Mouse (Mus musculus): Measurements from ENCODE around the gene Klhdc10.

Klhdc10 gene

DNA sequence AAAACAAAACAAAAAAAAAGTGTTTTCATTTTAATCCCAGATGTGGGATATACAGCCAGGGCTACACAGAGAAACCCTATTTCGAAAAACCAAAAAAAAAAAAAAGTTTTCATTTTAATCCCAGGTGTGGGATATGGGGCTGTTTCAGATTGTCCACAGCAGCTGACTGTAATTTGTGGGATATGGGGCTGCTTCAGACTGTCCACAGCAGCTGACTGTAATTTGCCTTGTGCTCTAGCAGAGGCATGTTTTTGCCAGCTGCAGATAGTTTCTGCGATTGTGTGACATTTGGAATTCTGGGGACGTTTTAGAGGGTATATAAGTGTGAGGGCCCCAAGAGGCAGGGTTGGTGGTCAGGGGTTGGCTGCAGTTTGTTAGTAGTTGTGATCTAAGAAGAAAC lies 70.0 kb downstream of the Klhdc10 start:
- no peak for DNase-seq

DNA sequence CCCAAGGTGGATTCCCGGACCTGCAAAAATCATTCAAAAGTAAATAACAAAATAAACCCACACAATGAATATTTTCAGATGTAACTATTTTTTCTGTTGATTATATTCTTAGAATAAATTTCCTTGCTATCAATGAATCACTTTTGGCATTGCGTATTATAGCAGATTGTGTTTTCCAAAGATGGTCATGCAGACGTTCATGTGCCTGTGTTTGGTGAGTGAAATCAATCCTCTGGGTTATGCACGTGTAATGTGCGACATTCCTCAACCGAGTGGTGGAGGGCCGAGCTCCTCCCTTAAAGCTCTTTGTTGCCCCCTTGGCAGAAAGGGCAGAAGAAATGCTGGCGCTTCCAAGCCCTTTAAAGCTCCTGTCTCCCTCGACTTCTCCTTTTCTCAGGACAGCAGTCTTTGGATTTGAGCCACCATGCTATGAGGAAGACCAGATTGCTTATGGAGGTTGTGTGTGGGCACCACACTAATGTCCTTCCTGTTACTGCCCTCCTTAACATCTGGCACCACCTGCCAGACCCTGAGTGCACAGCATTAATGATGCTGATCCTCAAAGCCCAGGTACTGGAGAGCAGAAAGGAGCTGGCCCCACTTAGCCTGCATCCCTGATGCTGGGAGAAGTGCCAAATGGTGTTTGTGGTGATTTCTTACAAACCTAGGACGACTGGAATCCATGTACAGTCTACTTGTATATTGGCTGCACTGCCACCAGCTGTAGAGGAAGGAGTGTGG lies 74.5 kb downstream of the Klhdc10 start:
- DNase-seq, result no peak

DNA sequence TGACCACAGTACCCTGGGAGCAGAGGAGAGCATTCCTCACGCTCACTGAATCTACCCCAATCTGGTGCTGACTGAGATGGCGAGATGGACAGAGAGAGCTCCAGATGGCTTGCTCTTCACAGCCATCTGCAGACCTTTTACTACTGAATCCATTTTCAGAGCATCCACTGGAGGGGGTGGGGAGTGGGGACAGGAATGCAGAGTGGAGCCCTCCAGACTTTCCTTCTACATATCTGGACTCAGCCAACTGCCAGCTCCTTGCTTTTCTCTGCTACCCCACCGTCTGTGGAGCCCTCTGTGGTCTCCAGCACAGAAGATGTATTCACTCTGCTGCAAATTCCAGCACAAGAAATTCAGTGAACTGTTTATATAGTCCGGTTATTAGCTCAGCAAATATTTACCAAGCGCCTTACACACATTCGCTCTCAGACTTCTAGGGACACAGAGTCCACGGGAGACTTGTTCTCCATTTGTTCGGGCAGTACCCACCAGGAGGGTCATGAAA lies 75.6 kb downstream of the Klhdc10 start:
- peak; percentile 86 for DNase-seq

DNA sequence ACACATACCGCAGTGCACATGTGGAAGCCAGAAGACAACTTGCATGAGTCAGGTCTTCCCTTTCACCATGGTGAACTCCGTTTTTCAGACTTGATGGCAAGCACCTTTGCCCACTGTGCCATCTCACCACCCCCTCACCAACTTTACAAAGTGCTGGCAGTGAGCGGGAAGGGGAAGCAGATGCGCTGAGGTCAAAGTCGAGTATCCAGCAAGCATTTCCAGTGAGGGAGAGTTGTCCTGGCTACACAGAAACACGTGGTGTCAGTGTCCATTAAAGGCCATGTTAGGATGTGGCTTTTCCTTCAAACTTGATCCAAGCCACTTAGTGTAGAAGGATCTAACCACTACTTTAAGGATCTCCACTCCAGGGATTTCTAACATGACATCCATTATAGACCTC lies 76.1 kb downstream of the Klhdc10 start:
- DNase-seq, result no peak

DNA sequence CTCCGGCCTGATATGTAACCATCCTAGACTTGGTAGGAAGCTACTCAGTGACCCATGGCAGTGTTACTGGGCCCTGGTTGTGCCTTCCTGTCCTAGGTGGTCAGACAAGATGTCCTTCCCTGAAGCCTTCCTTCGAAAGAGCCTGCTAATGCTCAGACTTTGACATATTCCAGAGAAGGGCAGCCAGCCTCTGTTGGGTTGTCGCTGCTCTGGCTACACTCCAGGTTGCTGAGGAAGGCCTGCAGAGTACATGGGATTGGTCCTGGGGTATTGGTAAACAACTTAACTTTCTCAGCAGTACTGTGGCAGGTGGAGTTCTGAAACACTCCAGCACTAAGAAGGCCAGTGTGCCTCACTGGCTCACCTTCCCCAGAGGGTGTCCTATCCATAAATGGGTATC lies 77.8 kb downstream of the Klhdc10 start:
- DNase-seq, result peak; percentile 51

DNA sequence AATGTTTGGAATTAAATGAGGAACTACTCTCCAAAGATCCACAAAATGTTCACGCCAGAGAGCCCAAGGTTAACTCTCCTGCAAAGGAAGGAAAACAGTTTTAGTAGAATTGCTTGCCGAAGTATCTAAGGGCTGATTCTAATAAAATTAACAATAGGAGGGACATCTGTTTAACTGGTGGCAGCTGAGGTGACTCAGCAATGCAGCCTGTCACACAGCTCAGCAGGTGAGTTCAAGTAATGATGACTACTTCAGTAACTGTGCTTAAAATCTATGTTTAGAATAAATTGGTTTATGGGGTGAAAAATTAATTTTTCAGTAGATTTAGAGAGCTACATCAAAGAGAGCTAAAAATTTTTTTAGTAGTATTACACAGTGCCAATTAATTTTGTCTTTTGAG lies 81.2 kb downstream of the Klhdc10 start:
- DNase-seq, result no peak

DNA sequence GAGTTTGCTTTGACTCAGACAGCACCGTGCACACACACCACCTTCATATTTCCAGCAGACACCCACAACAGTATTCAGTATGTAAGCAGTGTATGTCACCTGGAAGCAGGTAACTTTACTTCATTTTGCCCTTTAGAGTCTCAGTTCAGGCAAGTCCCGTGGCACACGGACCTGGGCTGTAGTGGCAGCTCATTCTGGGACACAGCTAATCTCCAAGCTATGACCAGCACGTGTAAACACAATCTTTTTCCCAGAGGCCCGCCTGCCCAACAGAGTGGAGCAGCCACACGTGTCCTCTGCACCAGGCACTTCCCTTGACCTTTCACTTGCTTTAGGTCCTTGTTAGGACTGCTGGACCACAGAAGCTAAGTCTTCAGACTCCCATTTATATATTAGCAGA lies 84.8 kb downstream of the Klhdc10 start:
- DNase-seq, result no peak

DNA sequence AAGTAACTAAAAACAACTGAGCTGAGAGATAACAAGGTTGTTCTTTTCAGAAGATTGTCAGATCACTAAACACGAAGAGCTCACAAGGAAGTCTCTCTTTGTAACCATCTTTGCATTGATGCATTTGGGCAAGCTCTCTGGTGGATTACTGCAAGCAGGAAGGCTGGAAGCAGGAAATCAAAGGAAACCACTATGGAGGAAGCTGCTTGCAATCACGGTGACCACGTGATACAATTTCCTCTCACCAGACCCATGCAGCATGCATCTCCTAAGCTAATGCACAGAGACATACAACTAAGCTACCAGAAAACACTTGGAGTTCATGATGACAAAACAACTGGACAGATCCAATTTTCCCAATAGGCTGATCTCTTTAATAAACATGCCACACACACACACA lies 97.4 kb downstream of the Klhdc10 start:
- DNase-seq, result no peak
